Mouse (Mus musculus): ENCODE results near the gene Exoc6. TPM values are rescaled to one million over a fixed set of nuclear protein-coding genes. Genes with fewer than 3 reads are reported as not detected.

Gene Exoc6
- polyA plus RNA-seq, 2 experiments, result 5.3 to 8.8 TPM

DNA sequence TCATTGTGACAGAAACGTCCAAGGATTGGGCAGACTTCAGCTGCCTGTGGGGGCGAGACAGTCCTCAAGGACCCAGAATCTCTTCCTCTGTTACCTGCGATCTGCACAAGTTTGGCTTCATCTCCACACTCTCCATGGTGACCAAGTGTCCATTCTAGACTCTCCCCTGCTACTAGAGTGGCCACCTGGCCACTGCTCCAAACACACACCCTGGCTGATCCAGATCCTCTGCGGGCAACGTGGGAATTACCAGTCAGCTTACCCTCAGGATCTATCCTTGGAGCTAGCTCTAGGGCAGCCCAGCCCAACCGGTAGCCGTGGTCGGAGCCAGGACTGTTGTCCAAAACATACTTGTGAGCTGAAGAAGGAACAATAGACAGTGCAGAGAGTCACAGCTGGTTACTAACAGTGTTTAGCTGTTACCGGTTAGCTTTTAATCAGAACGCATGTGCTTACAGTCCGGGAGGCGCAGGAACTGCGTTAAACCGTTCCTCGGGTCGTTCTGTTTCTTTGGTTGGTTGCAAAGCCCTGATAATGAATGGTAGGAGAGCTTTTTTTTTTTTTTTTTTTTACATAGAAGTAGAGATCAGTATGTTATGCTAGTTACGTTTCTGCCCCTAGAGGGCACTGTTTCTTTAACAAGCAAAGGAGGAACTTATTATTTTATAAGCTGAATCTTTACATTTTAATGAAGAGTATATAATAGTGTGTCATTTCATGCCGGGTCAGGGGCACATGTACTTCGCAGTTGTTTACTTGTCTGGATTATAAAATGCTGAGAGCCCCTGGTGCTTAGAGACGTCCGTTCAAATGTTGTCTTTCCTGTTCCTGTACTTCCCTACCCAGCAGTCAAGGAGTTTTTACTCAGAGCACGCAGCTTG lies 52.0 kb downstream of the Exoc6 start:
- H3K27ac ChIP-seq (replicated peaks; ENCODE audit: low read depth, low read length), result no peak overlapping the region
- WGBS, result 35% methylated on average over 22 of the region's 22 CpGs
- H3K9ac ChIP-seq (ENCODE audit: low read depth, low read length, severe bottlenecking), result no peak overlapping the region
- H3K36me3 ChIP-seq (ENCODE audit: control insufficient read depth, insufficient read depth, low read length), result no peaks in the 10 kb centered on the region
- TF ChIP-seq POLR2A (IDR thresholded peaks at IDR 0.05; ENCODE audit: borderline replicate concordance, extremely low read depth, insufficient read depth, insufficient read length), result no peak
- no peaks in the 10 kb centered on the region for H3K4me1 ChIP-seq (ENCODE audit: control insufficient read depth, insufficient read depth, low read length)
- no peak for ATAC-seq (ENCODE audit: low FRiP score, low read depth)
- H3K9me3 ChIP-seq (ENCODE audit: control insufficient read depth, low read length), result no peaks in the 10 kb centered on the region
- H3K4me3 ChIP-seq (replicated peaks; ENCODE audit: low read length), result no peak overlapping the region
- DNase-seq (ENCODE audit: low spot score), result peak; percentile 82
- H3K4me2 ChIP-seq (replicated peaks; ENCODE audit: low read depth, low read length, severe bottlenecking), result no peak overlapping the region
- H3K27me3 ChIP-seq (ENCODE audit: control insufficient read depth, insufficient read depth, low read length), result no peaks in the 10 kb centered on the region

DNA sequence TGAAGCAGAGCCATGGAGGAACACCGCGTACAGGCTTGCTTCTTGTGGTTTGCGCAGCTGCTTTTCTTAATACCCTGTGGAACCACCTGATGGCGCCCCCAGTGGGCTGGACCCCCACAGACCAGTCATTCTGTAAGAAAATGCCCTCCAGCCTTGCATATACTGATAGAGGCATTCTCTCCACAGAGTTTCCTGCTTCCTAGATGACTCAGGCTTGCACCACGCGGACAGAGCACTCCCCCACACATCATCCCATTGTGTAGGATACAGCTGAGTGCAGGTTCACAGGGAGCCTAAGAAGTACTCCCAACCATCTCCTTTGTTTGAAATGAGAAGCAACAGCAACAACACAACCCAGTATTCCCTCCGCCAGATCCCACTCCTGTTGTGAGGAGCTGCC lies 59.8 kb downstream of the Exoc6 start:
- ATAC-seq (ENCODE audit: low FRiP score, low read depth), result no peak
- WGBS, result 78% methylated on average over 7 of the region's 7 CpGs

DNA sequence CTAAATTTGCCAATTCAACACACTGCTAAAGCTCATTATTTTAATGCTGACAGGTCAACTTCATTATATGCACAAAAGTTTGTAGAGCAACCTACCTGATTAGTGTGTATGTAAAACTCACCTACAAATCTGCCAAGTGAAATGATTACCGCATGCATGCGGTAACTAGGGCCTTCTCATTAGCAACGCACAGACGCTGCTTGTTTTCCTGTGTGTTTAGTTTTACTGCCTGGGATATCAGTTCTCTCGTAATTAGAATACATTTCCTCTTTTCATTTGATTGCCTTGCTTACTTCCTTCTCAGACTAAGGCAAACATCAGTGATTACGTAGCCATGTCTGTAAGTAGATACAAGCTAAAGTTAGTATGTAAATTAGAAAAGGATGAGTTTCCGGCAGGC lies 62.7 kb downstream of the Exoc6 start:
- no peak for DNase-seq (ENCODE audit: low spot score)
- WGBS, result 32% methylated on average over 7 of the region's 7 CpGs
- no peak overlapping the region for H3K4me2 ChIP-seq (replicated peaks; ENCODE audit: low read depth, low read length, severe bottlenecking)

More for the DNA sequence above, 59.8 kb downstream of the Exoc6 start:
- H3K4me2 ChIP-seq (replicated peaks; ENCODE audit: low read depth, low read length, severe bottlenecking), result no peak overlapping the region
- no peaks in the 10 kb centered on the region for H3K9me3 ChIP-seq (ENCODE audit: control insufficient read depth, low read length)
- H3K9ac ChIP-seq (ENCODE audit: low read depth, low read length, severe bottlenecking), result no peak overlapping the region
- no peak overlapping the region for H3K4me3 ChIP-seq (replicated peaks; ENCODE audit: low read length)
- no peaks in the 10 kb centered on the region for H3K4me1 ChIP-seq (ENCODE audit: control insufficient read depth, insufficient read depth, low read length)
- DNase-seq (ENCODE audit: low spot score), result no peak
- no peaks in the 10 kb centered on the region for H3K36me3 ChIP-seq (ENCODE audit: control insufficient read depth, insufficient read depth, low read length)
- H3K27ac ChIP-seq (replicated peaks; ENCODE audit: low read depth, low read length), result no peak overlapping the region
- no peaks in the 10 kb centered on the region for H3K27me3 ChIP-seq (ENCODE audit: control insufficient read depth, insufficient read depth, low read length)
- TF ChIP-seq POLR2A (IDR thresholded peaks at IDR 0.05; ENCODE audit: borderline replicate concordance, extremely low read depth, insufficient read depth, insufficient read length), result no peak

DNA sequence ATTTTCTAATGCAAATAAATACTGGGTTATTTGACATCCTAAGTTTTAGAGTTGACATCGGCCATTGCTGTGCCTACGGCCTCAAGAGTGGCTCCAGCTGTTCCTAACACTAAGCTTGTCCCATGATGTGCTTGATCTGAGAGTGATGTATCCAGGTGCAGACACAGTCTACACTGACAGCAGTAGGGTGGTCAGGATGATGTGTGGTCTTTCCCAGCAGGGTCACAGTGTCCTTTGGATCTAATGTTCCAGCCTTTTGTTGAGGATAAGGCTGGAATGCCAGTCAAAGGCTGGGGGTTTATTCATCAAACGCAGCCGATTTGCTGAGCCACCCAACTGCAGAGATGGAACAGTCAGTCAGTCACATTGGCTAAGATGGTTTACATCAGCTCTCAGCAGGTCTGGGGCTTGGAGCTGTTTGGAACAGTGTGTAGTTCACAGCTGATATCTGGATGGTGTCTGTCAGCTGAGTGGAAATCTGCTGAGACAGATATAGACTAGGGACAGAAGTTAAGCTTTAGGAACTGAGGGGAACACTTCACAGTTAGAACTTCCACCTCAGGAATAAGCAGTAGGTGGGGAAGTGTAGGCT lies 64.9 kb downstream of the Exoc6 start:
- DNase-seq (ENCODE audit: low spot score) (no peak), ATAC-seq (ENCODE audit: low FRiP score, low read depth) (peak; percentile 60; the same call in 1 of the 2 replicates)
- no peak overlapping the region for H3K4me2 ChIP-seq (replicated peaks; ENCODE audit: low read depth, low read length, severe bottlenecking)
- H3K4me3 ChIP-seq (replicated peaks; ENCODE audit: low read length), result no peak overlapping the region
- H3K27ac ChIP-seq (replicated peaks; ENCODE audit: low read depth, low read length), result no peak overlapping the region
- TF ChIP-seq POLR2A (IDR thresholded peaks at IDR 0.05; ENCODE audit: borderline replicate concordance, extremely low read depth, insufficient read depth, insufficient read length), result no peak
- no peaks in the 10 kb centered on the region for H3K4me1 ChIP-seq (ENCODE audit: control insufficient read depth, insufficient read depth, low read length)
- no peaks in the 10 kb centered on the region for H3K27me3 ChIP-seq (ENCODE audit: control insufficient read depth, insufficient read depth, low read length)
- H3K36me3 ChIP-seq (ENCODE audit: control insufficient read depth, insufficient read depth, low read length), result no peaks in the 10 kb centered on the region
- 88% methylated on average over 4 of the region's 4 CpGs for WGBS
- H3K9ac ChIP-seq (ENCODE audit: low read depth, low read length, severe bottlenecking), result no peak overlapping the region
- no peaks in the 10 kb centered on the region for H3K9me3 ChIP-seq (ENCODE audit: control insufficient read depth, low read length)

More for the DNA sequence above, 62.7 kb downstream of the Exoc6 start:
- H3K27ac ChIP-seq (replicated peaks; ENCODE audit: low read depth, low read length), result no peak overlapping the region
- H3K4me3 ChIP-seq (replicated peaks; ENCODE audit: low read length), result no peak overlapping the region
- no peaks in the 10 kb centered on the region for H3K9me3 ChIP-seq (ENCODE audit: control insufficient read depth, low read length)
- no peaks in the 10 kb centered on the region for H3K36me3 ChIP-seq (ENCODE audit: control insufficient read depth, insufficient read depth, low read length)
- no peak overlapping the region for H3K9ac ChIP-seq (ENCODE audit: low read depth, low read length, severe bottlenecking)
- H3K27me3 ChIP-seq (ENCODE audit: control insufficient read depth, insufficient read depth, low read length), result no peaks in the 10 kb centered on the region
- no peak for TF ChIP-seq POLR2A (IDR thresholded peaks at IDR 0.05; ENCODE audit: borderline replicate concordance, extremely low read depth, insufficient read depth, insufficient read length)
- ATAC-seq (ENCODE audit: low FRiP score, low read depth), result no peak
- no peaks in the 10 kb centered on the region for H3K4me1 ChIP-seq (ENCODE audit: control insufficient read depth, insufficient read depth, low read length)

DNA sequence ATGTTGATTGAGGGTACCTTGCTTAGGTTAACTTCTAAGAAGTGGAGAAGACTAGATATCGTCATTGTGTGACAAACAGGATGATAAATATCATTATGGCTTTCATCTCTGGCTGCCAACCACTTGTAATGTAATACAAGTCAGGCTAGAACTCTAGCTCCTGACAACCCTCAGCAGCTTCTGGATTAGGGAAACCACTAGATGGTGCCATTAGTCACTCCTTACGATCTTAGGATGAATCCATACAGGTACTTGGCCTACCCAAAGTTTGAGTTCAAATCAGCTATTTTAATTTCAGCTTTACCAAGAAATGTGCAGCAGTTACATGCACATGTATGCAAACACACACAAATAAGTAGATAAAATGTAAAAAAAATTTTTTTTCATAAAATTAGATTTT lies 97.8 kb downstream of the Exoc6 start:
- Histone ChIP-seq H3K4me3 (replicated peaks; ENCODE audit: low read length) (no peak overlapping the region), H3K9ac (ENCODE audit: low read depth, low read length, severe bottlenecking) (no peak overlapping the region), H3K4me1 (ENCODE audit: control insufficient read depth, insufficient read depth, low read length) (no peaks in the 10 kb centered on the region), H3K27ac (replicated peaks; ENCODE audit: low read depth, low read length) (no peak overlapping the region), H3K9me3 (ENCODE audit: control insufficient read depth, low read length) (no peaks in the 10 kb centered on the region), H3K4me2 (replicated peaks; ENCODE audit: low read depth, low read length, severe bottlenecking) (no peak overlapping the region), H3K36me3 (ENCODE audit: control insufficient read depth, insufficient read depth, low read length) (no peaks in the 10 kb centered on the region), H3K27me3 (ENCODE audit: control insufficient read depth, insufficient read depth, low read length) (no peaks in the 10 kb centered on the region)
- WGBS, result 28% methylated on average over 2 of the region's 2 CpGs
- TF ChIP-seq POLR2A (IDR thresholded peaks at IDR 0.05; ENCODE audit: borderline replicate concordance, extremely low read depth, insufficient read depth, insufficient read length), result no peak
- peak; percentile 49 for DNase-seq (ENCODE audit: low spot score)
- ATAC-seq (ENCODE audit: low FRiP score, low read depth), result no peak

Data from limb, embryonic 14.5 days (tissue).